Mouse (Mus musculus) kidney, postnatal 14 days (tissue): Measurements from ENCODE around the gene Tomm20.

Experiments
- DNase-seq: peaks from one replicate; pipeline ENCODE4 v3.0.0; 2022; ENCODE audit warnings: mixed read lengths

Tomm20 gene

DNA sequence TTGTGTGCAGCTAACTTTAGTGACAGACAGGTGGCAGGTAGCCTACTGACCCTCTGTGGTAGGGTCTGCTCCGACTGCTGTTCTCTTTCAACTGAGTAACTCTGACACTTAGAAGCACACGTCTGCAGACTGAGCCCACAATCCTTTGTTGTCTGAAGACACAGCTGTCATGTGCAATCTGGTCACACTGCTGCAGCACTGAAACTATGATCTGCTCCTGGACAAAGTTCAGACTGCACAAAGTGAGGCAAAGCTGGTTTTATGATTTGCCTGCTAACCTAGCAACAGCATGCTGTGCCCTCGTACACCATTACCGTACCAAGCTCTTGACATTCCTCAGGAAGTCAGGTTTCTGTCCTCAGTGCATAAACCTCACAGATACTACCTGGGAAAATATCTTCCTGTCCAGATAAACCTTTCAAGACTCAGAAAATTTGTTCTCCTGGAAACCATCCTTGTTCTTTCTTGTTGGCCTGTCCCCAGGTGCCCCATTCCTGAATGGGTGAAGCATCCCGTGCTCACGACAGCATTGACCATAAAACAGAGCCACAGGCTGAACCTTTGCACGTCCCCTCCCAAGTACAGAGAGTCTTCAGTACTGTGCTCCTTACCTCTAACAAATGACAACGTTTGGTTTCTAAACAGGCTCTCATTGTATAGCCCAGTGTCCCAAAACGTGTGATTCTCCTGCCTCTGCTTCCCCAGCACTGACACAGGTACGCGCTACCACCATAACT lies 6.4 kb upstream of the Tomm20 start:
- DNase-seq = no peak

DNA sequence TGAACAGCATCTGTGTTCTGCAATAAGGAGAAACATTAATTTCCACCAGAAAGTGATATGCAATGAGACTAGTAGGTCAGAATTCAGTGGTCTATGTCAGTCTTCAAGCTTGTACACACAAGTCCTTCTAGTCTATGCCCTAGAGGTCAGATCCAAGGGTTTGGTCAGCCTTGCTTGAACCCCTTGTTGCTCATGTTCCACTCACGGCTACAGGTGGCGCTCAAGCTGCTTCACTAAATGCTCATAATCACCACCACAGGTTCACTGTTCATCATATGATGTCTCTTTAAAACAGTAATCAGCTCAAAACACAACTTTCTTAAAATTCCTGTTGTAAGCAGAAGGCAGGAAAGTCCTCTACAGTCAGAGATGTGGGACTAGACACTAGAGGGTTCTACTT lies 3.9 kb upstream of the Tomm20 start:
- no peak for DNase-seq

DNA sequence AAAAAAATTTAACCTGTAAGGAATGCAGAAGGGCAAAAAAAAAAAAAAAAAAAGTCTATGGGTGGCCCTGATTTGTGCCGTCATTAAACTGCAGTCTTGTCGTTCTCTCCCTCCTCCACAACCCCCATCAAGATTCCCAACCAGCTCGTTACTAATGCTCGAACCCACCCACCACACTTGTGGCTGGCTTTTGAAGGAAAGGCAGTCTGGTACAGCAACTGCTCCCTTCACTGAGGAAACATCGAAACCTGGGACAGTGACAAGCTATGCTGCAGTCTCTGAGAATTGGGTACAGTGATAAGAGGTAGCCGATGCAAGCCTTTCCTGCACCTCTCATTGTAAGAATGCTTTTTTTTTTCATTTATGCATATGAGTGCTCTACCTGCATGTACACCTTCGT lies 800 bp upstream of the Tomm20 start:
- DNase-seq = no peak

DNA sequence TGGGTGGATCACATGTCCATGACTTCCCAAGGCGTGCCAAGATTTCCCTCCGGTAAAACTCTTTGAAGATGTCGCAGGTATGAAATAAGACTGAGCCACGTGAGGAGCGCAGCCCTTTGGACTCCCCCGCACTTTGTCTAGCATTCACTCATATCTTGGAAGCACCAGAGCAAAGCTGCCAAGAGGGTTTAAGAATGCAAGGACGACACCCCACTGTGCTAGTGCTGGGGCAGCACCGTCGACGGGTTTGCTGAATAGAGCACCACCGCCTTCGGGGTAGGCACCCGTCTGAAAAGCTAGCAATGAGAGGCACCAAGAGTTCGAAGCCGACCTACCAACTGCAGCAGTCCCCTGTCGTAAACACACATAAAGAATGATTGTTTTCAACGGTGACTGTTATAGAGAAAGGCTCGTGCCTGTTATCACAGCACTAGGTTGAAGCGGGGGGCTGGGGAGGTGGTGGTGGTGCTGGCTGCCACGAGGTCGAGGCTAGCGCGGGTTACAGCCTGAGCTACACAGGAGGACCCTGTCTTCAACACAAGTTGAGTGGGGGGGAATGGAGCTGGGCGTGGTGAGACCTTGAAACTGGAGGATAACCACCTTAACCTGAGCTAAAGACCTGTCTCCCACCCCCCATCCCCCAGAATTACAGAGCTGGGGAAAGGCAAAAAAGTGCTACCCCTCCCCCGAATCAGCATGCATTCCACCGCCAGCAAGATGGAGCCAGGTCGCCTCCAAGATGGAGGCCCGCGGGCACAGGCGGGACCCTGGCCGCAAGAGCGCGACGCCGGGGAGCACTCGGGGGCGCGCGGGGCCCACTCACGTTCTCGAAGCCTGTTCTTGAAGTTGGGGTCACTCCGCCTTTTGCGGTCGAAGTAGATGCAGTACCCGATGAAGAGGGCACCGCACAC lies 608 bp downstream of the Tomm20 start:
- DNase-seq = peak; percentile 80

DNA sequence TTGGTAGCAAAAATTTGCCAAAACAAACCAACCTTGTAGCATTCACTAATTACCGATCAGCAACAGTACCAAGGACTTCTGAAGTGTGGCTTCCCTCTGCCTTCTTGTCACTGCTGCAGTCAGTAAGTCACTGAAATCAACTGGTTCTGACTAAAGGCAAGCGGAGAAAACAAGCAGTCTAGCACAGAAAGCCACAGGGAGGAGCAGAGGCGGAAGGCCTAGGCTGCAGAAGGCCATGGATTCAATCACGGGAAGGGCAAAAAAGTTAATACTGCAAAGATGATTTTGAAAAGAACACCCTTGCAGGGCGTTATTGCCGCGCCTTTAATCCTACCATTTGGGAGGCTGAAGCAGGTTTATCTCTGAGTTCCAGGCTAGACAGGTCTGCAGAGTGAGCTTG lies 2.1 kb downstream of the Tomm20 start:
- no peak for DNase-seq

DNA sequence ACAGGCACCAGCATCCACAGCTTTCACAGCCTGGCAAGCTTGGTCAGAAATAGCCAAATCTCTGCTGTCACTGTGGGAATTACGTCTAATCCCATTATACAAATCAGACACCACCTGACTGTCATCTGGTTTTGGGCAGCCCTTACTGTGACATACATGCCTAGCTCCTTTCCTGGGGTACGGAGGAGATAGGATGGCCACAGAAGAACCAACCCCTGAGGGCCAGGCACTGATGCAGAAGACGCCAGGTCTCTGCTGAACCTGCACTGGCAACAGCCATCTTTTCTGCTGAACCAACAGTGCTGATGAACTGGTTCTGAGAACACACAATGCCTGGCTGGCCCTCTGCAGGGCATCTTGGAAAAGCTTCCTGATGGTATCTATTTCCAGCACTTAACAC lies 8.3 kb downstream of the Tomm20 start:
- no peak for DNase-seq

DNA sequence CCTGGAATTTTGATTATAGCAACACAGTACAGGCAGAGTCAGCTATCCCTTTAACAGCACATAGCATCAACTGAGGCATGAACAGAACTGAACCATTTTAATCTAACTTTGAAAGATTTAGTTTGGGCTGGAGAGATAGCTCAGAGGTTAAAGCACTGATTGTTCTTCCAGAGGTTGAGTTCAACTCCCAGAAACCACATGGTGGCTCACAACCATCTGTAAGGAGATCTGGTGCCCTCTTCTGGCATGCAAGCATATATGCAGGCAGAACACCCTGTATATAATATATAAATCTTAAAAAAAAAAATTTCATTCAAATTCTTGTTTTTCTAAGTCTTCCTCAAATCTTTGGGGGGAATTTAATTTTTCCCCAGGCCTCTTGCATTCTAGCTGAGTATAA lies 9.7 kb downstream of the Tomm20 start:
- DNase-seq = no peak

DNA sequence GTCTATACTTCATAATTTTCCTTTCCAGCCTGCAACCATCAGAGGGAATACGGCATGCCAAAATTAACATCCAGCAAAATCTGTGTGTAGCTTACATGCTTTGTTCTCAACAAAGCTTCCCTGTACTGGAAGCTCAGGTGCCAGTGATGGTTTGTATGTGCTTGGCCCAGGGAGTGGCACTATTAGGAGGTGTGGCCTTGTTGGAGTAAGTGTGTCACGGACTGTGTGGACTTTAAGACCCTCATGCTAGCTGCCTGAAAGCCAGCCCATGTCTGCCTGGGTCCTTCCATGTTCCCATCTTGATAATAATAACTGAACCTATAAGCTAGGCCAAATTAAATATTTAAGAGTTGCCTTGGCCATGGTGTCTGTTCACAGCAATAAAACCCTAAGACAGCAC lies 10.3 kb downstream of the Tomm20 start:
- DNase-seq = no peak

DNA sequence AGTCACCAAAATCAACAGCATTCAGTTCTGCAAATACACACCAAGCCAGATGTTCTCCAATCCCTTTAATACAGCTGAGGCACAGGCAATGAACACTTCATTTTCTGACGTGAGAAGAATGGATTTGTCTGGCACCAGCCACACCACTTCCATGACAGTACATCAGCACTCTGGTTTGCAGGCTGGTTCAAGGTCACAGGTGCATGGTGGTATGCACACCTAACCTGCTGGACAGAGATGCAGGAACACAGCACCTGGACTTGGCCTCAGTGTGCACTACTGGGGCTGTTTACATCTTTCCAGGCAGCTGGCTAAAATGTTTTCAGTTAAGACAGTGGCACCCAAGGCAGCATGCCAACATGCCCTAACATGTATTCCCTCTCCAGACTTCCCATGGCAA lies 13.0 kb downstream of the Tomm20 start:
- no peak for DNase-seq

DNA sequence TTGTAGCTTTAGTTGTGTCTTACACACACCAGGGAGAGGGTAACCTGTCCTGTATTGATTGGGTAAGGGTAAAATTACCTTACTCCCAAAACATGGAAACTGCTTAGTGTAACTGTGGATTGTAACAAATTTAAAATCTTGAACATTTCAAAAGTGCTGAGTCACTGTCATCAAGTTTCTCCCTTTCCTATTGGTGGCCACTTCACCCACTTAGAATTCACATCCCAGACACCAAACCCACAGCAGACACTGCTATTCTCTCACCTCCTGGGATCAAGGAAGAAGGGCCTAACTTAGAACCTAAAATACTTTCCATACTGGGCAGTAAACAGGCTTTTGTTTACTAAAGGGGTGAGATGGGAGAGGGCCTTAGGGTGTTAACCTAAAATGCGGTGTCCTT lies 13.4 kb downstream of the Tomm20 start:
- no peak for DNase-seq

DNA sequence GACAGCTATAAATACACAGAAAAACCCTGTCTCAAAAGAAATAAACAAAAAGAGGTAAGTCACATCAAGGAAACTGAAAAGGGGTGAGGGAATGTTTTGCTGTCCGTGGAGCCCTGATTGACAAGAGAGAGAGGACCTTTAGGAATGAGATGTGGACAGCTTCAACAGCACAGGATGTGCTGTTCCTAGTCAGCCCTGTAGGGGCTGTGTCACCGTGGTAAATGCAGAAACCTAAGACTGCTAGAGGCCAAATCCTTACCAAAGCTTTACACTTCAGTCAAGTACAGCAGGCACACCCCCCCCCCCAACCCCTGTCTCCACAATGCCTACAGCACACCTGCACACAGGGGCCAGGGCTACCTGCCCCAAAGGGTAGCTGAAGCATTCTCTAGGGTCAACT lies 13.9 kb downstream of the Tomm20 start:
- no peak for DNase-seq

DNA sequence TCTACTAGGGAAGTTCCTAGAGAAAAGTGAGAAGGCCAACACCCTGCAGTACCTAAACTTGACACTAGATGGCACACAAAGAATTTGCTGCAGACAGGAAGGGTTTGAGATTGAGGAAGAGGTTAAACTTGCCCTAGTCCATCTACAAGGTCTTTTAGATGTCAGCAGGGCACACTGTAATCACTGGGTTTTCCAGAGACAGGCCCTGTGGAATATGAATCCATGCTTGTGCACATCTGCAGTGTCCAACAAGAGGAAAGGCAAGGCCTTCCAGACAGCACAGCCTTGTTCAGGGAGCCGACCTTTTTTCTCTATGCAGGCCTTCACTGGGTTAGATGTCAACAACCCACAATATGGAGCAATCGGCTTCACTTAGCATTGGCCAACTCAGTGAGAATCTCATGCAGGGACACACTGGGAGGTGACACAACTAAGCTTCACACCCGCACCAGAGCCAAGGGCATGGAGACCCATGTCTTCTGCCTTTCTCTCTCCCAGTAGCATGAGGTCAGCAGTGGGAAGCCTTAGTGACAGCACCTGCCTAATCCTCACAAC lies 16.0 kb downstream of the Tomm20 start:
- peak; percentile 79 for DNase-seq

DNA sequence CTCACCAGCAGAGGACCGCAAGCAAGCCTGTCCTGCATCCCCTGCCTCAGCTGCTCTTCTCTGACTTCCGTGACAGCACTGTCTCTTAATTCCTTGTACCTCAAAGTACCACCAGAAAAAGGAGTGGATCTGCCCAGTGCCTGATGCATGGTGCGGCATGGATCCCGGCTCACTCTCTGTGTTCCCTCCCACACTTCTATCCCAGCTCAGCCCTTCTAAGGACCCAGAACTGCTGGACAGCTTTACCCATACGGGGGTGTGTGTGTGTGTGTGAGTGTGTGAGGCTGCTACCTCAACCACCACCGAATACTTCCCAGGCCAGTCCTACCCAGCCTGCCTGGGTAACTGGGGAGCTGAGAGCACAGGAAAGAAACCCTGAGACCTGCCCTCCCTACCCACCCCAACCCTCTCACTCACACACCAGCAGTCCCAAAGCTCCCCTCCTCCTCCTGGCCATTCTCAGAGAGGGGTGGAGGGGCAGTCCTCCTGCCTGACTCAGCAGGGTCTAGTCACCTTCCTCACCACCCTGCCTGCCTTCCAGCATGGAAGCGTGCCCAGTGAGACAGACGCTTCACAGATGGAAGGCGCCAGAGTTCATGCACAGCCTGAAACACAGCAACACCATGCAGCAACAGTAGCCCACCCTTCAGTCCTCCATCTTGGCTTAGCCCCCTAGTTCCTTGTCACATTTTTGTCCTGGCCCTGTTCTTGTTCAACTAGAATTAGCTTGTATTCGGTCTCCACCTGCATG lies 16.7 kb downstream of the Tomm20 start:
- no peak for DNase-seq

DNA sequence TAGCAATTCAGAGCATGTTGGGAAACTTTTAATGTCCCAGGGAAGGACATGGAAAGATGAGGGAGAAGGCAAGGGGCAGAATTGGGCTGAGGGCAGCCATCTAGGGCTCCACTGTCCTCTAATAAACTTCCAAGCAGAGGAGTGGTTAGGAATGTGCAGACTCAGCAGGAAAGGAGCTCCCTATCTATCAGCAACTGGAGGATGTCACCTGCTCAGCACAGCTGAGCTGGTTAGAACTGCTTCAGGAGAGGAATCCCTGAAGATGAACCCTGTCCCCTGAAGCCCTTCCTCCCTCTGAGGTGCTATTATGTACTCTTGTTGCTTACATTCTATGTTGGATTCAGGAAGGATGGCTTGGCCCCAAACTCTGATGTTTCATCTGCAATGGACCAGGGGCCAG lies 17.6 kb downstream of the Tomm20 start:
- no peak for DNase-seq

DNA sequence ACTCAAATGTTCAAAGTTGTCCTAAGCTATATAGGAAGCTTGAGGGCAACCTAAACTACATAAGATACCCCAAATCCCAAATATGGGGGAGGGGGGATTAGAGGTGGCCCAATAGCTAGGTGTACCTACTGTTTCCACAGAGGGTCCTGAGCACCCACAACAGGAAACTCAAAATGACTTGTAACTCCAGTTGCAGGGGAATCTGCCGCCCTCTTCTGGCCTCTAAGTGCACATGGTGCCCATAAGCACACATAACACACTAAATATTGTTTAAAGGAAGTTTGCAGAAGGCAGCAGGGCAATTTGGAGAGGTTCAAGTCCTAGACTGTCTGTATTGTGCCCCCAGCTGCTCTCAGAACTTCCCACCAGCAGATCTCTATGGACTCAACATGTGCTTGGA lies 18.6 kb downstream of the Tomm20 start:
- no peak for DNase-seq

DNA sequence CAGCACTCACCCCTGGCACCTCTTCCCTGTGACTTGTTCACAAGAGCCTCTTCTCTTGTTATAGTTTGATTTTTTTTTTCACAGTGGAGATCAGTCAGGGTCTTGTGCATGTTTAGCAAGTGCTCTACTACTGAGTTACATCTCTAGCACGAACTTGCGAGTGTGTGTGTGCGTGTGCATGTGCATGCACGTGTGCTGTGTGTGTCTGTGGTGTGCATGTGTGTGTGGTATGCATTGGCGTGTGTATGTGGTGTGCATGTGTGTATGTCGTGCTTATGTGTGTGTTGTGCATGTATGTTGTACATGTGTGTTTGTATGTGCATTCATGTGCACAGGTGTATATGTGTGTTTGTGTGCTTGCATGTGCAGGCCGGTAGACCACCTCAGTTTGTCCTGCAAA lies 22.7 kb downstream of the Tomm20 start:
- DNase-seq = no peak

DNA sequence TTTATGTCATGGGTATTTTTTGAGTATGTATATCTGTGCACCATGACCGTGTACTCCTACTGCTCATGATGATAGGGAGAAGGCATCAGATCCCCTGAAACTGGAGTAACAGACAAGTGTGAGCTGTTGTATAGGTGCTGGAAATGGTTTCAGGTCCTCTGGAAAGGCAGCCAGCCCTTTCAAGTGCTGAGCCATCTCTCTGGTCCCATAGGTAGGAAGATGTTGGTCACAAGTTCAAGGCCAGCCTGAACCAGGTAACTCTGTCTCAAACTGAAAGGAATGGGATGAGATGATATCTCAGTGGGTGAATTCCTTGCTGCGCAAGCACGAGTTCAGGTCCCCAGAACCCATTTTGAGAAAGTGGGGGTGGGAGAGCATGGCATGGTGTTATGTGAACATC lies 24.2 kb downstream of the Tomm20 start:
- DNase-seq = no peak

DNA sequence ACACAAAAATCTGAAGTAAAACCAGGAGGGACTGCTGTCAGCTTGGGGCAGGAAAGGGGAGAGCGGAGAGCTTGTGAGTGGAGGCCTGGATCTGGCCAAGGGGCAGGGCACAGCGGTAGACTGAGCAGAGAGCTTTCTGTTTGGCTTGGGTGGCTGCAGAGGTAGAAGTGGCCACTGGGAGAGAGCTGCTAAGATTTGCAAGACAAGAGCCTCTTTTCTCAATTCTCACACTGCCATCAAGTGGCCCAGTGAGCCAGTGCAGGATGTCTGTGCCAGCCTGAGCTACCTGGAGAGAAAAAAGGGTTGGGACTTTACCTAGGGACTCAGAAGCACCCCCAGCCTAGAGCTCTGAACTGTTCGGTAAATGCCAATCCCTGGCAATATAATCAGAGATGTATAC lies 24.8 kb downstream of the Tomm20 start:
- peak; percentile 89 for DNase-seq

DNA sequence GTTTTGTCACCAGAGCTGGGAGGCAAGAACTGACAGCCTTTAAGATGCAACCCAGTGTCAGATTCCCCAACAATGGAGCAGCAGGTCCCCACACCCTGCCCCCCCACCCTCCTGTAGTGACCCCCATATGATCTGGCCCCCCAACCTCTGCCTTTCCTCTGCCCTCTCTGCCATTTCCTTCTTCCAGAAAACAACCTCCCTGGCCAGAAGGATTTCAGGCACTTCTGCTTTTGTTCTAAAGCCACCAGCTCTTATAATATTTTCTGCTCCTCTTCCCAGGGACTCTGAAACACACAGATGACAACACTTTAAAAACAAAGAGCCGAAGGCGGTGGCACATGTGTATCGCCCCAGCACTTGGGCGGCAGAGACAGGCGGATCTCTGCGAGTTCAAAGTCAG lies 25.3 kb downstream of the Tomm20 start:
- no peak for DNase-seq

DNA sequence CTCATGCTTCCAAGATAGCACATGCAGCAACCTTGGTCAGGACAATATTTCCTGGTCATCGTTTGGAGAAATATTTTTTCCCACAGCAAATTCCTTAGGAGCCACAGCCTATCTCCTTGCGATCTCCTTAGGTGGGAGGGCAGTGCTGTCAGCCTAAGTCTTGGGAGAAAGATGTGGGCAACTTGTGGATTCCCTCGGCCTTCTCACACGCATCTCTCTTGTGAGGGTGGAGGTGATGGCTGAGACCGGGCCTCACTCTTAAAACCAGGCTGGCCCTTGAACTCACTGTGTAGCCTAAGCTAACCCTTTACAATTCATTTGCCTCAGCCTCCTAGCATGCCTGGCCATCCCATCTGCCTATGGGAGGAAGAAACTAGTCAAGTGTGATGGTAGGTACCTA lies 25.9 kb downstream of the Tomm20 start:
- no peak for DNase-seq

DNA sequence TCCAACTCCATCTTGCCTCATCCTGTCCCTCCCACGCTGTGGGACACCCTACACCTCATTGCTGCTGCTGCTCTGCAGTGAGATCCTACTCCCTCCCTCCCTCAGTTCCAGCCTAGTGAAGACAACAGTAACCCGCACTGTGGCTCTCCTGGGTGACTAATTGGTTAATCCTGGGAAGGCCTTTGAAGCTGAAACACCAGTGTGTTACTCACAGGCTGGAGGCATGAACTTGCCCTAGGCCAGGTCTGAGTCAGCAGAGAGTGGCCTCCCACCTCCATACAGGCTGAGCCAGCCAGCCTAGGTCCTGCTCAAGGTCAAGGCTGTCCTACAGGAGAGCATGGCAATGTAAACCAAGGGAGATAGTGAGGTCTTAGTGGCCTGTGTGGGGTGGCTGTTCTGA lies 26.4 kb downstream of the Tomm20 start:
- peak; percentile 50 for DNase-seq

DNA sequence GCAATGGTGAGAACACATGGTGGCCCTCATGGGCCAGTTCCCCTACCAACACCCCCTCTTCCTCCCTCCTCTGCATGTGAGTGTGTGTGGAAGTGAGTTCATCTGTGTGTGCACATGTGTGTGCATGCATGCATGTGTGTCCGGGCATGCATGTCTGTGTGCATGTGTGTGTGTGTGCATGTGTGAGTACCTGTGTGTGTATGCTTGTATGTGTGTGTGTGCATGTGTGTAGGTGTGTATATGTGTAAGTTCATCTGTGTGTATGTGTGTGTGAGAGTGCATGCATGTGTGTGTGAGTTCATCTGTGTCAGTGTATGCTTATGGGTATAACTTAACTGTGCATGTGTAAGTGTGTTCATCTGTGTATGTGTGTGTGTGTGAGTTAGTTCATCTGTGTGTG lies 27.3 kb downstream of the Tomm20 start:
- no peak for DNase-seq

DNA sequence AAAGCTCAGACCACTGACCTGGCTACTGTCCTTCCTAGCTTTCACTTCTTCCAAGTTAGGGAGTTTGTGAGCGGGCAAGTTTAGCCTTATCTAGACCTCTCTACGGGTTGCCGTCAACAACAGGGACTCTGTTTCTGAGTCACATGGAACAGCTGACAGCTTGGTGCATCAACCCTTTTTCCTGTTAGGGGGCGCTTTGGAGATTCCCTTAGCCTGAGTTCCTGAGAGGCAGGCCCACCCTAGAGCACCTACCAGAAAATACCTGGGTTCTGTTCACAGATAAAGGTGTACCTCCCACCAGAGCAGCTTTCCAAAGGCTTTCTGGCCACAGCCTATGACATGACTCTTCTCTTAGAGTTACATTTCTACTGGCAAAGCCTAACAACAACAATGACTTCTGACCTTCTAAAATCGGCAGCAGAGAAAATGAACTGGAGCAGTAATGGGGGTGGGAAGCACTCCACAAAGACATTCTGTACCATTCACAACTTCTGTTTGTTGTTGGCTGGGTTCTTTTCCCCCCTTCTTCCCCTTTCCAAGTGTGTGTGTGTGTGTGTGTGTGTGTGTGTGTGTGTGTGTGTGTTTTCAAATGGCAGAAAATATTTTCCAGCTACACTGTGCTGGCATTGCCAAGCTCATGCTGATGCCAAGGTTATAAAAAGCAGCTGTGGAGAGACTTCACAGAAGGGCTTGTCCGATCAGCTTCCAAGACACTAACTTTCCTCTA lies 28.3 kb downstream of the Tomm20 start:
- DNase-seq = peak; percentile 32
